Mouse (Mus musculus) testis, adult 2 months (tissue): ENCODE data around the gene Olfr1425.

Experiments used
- CTCF ChIP-seq: fragments of 200-500 bp; IDR thresholded peaks from 2 replicates; pipeline ENCODE4 v1.5.1; 2012; ENCODE audit warnings: low read depth, mild to moderate bottlenecking, inconsistent platforms, low read length, moderate library complexity; ENCODE audit not compliant: control insufficient read depth, insufficient read depth, insufficient replicate concordance
- POLR2A ChIP-seq: fragments of 200-500 bp; IDR thresholded peaks from 2 replicates; pipeline ENCODE4 v1.6.1; 2012; ENCODE audit warnings: low read depth, mild to moderate bottlenecking, inconsistent platforms, low read length, moderate library complexity; ENCODE audit not compliant: control insufficient read depth

- no peak for TF ChIP-seq POLR2A
- TF ChIP-seq CTCF, result no peak
These were observed 39.8 kb downstream of the Olfr1425 start for GRCm38 (mm10) chr19:12037727-12038126.
